Mouse (Mus musculus): ENCODE data around the gene Slc4a1.

Gene Slc4a1

DNA sequence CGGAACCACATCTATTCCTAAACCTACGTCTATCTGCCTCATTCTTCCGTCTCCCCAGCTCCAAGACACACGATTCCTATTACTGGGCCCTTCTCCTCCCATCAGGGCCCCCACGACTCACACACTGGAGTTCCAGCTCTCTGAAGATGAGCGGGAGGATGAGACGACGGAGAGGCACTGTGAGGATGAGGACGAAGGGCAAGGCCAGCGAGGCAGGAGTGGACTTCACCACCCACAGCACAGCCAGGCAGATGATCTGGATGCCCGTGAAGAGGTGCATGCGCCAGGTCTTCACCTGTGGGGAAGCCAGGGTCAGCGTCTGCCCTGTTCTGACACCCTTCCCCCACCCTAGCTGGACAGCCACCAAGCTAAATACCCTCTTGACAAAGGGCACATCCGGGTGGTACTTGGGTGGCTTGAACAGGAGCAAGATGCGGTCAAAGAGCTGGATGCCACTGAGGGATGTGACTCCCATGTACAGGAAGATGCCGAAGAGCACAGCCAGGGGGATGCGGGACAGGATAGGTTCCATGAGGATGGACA lies 15.0 kb downstream of the Slc4a1 start:
- DNase-seq (ENCODE audit: low read depth, low spot score) = no peak

GRCm38 (mm10) chr11:102350416-102350815 lies 15.6 kb downstream of the Slc4a1 start:
- no peak for DNase-seq (ENCODE audit: low read depth, low spot score)

DNA sequence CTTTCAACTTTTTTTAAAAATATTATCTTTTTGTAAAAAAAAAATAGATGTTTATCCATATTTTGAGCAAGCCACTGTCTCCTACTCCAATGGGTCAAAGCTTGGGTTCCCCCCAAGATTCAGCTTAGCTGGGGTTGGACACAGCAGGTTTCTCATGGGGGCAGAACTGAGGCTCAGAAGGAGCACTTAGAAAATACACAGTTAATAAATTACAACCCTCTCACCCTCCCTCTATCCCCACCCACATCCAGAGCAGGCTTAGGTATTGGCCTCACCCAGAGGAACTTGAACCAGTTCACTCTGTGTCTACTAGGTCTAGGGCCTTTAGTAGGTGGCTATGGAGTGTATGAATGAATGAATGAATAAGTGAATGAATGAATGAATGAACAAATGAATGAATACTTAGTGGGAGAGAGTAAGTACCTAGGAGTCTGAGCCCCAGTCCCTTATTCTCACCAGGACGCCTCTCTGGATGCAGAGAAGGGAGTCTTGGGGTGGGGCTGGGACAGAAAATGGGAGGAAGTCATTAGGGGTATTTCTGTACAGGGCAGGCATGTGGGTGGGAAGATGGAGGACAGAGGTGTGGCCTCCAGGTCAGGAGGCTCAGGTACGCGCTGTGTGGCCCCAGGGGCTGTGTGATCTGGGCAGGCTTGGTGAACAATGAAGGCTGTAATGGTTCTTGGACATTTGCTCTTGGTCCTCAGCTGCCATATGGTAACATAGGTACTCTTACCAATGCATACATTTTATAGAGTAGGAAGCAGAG lies 16.6 kb downstream of the Slc4a1 start:
- DNase-seq (ENCODE audit: low read depth, low spot score) = no peak

- DNase-seq (ENCODE audit: low read depth, low spot score) = no peak
These were observed 17.2 kb downstream of the Slc4a1 start for GRCm38 (mm10) chr11:102348771-102349170.

GRCm38 (mm10) chr11:102348101-102348585 lies 17.9 kb downstream of the Slc4a1 start:
- DNase-seq (ENCODE audit: low read depth, low spot score) = no peak

GRCm38 (mm10) chr11:102347683-102348082 lies 18.3 kb downstream of the Slc4a1 start:
- DNase-seq (ENCODE audit: low read depth, low spot score) = no peak

DNA sequence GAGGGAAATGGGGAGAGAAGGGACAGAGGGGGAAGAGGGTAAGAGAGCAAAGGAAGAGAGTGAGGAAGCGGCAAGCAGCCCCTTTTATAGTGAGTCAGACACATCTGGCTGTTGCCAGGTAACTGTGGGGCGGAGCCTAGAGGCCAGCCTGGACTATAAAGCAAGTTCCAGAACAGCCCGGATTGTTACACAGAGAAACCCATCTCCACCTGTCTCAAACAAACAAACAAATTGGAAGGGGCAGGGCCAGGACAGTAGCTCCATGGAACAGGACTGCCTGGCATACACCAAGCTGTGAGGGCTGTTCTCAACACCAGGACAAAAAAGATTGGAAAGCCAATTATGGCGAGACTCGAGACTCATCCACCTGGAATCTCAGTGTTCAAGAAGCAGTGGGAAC lies 19.1 kb downstream of the Slc4a1 start:
- no peak for DNase-seq (ENCODE audit: low read depth, low spot score)

GRCm38 (mm10) chr11:102344458-102344857 lies 21.5 kb downstream of the Slc4a1 start:
- no peak for DNase-seq (ENCODE audit: low read depth, low spot score)

- DNase-seq (ENCODE audit: low read depth, low spot score) = no peak
These were observed 23.3 kb downstream of the Slc4a1 start for GRCm38 (mm10) chr11:102342742-102343141.

DNA sequence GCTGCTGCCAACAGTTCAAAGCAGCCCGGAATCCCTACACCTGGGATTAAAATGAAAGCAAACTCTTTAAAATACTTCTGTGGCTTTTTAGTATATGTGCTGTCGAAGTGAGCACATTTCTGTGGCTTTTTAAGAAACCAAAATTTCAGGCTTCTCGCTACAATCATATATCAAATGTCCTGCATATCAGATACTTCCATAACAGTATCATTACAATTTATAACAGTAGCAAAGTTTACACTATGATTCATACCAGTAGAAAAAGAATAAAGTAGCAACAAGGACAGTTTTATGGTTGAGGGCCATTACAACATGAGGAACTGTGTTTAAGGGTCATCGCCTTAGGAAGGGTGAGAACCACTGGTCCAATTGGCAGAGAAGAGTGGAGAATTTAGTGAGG lies 24.9 kb downstream of the Slc4a1 start:
- no peak for DNase-seq (ENCODE audit: low read depth, low spot score)

DNA sequence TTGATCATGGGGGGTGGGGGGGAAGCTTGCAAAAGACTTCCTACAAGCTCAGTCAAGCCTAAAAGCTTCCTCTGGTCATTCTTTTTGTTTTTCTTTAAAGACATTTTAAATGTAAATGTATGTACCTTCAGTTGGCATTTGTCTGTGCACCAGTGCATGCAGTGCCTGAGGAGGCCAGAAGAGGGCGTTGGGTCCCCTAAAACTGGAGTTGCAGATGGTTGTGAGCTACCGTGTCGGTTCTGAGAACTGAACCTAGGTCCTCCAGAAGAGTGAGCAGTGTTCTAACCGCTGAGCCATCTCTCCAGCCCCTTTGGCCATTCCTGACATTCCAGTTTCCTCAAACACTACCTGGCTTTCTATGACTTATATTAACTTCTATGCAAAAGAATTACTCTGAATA lies 26.4 kb downstream of the Slc4a1 start:
- no peak for DNase-seq (ENCODE audit: low read depth, low spot score)

DNA sequence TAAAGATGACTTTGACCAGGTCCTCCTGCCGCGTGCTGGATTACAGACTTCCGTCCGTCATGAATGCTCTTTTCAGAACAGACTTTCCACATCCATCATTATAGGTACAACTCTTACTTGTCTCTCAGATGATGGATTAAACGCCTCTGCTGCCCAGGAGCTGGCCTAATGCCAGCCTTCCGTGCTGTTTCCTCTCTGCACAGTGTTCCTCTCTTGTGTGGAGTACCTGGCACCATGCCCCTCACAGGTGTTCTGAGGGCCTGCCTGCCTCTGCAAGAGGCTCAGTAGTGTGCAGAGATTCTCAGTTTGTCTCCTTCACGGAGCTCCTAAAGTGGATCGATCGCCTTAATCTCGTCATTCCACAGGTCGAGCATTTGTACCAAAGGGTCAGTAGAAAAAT lies 26.8 kb downstream of the Slc4a1 start:
- DNase-seq (ENCODE audit: low read depth, low spot score) = no peak

DNA sequence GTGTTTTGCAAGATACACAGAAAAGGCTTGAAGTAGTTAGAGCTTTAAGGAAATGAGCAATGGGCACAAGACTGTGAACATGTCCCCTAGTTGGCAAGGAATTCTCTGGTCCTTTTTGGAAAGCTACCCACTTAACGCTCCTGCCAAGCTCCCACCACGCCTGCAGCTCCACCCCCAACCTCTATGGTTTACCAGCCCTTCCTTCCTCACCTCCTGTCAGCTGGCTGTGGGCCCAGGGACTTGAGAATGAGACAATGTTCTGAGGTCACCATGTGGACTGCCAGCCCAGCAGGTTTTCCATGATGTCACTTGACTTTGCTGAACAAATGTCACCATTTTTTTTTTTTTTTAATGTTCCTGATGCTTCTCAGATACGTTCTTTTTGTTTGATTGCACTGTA lies 27.4 kb downstream of the Slc4a1 start:
- DNase-seq (ENCODE audit: low read depth, low spot score) = no peak

DNA sequence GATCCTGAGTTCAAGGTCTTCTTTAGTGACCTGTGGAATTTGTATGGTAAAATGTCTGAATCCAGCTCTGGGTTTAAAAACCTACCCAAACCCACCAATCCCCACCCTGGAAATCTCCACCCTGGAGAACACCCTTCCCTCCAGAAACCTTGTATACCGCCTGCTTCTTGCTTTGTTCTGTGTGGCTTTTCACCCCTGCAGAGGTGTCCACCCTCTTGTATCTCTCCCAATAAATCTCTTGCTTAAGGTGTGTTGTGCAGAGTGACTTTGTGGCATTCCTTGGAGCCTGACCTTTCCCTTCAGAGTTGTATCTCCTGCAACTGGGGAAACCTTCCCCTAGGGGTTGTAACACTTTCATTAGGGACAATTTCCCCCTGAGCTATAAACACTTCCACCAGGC lies 28.1 kb downstream of the Slc4a1 start:
- no peak for DNase-seq (ENCODE audit: low read depth, low spot score)

DNA sequence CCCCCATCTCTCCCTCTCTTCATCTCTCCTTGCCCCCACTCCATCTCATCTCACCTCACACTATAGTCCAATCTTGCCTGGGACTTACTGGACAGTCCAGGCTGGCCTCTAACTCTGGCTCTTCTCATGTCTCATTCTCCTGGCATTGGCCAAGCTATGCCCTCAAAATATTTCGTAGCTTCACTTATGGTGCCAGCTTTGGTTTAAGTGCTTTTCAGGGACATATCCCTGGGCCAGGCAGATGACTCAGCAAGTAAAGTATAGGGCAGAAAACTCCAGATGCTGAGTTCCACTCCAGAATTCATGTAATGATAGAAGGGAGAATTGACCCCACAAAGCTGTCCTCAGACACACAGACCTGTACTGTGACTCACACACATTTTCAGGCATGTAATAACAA lies 29.8 kb downstream of the Slc4a1 start:
- DNase-seq (ENCODE audit: low read depth, low spot score) = no peak

DNA sequence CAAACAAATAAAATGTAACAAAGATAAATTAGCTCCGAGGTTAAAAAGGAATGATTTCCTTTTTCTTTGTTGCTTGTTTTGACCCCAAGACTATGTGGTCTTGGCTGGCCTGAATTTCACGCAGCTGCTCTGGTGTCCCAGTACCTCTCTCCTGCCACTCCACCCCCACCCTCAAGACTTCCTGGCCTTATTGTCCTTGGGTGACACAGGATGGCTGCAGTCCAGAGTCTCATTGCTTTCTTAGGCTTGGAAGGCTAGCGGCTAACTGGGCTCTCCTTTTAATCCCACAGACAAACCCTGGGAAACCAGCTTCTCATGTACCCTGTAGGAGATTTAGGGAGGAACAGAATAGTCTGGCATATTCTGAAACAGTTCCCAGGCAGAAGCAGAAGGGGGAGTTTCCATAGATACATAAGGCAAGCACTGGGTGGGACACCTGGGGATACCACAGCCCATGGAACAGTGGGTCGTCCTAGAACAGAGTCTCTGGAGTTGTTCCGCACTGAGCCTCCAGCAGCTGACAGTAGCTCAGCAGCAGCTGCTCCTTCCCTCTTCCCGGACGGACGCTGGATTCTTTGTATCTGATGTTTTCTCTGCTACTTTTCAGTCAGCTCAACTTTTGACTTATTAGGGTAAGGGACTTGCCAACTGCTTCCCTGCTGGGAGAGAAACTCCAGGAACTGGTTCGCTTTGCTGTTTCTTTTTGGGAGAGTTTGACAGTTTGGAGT lies 30.9 kb downstream of the Slc4a1 start:
- DNase-seq (ENCODE audit: low read depth, low spot score) = no peak

GRCm38 (mm10) chr11:102334010-102334409 lies 32.0 kb downstream of the Slc4a1 start:
- no peak for DNase-seq (ENCODE audit: low read depth, low spot score)

GRCm38 (mm10) chr11:102333061-102333460 lies 32.9 kb downstream of the Slc4a1 start:
- DNase-seq (ENCODE audit: low read depth, low spot score) = no peak

DNA sequence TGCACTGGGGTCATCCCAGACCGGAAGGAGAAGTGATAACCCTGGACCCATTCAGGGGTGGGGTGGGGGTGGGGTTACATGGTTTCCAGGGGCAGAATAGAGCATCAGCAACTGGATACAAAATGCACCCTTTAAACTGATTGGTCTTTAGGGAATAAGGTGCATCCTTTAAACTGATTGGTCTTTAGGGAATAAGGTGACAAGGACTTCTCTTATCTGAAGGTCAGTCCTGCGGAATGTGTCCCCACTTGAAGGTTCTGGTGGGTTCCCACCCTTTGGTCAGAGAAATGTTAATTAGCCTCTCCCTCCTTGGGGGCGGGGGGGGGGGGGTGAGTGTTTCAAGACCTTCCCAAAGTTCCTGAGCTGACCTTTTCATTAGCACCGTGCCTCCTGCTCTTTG lies 34.2 kb downstream of the Slc4a1 start:
- no peak for DNase-seq (ENCODE audit: low read depth, low spot score)

- DNase-seq (ENCODE audit: low read depth, low spot score) = no peak
These were observed 36.0 kb downstream of the Slc4a1 start for GRCm38 (mm10) chr11:102330039-102330438.

- no peak for DNase-seq (ENCODE audit: low read depth, low spot score)
These were observed 36.5 kb downstream of the Slc4a1 start for GRCm38 (mm10) chr11:102329518-102329917.

GRCm38 (mm10) chr11:102327839-102328238 lies 38.2 kb downstream of the Slc4a1 start:
- DNase-seq (ENCODE audit: low read depth, low spot score) = no peak

DNA sequence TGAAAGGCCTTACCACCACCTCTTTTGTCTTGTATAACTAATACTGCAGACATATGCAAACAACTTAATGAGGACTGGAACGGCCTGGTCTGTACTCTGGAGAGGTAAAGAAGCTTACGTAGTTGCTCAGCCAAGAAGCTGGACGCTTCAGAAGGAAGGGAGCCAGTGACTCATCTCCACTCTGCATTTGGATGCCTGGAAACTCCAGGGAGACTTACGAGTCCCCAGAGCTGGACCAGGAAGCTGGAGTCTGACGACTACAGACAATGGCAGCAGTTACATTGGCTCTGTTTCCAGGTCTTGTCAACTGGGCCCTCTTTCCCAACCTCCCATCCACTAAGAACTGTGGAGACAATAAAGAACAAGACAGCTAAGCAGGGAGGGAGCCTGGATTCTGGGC lies 38.8 kb downstream of the Slc4a1 start:
- DNase-seq (ENCODE audit: low read depth, low spot score) = no peak

All from WW6 (cell line).